ENCODE assay signal across 13 mouse cellular contexts in the genomic region with DNA sequence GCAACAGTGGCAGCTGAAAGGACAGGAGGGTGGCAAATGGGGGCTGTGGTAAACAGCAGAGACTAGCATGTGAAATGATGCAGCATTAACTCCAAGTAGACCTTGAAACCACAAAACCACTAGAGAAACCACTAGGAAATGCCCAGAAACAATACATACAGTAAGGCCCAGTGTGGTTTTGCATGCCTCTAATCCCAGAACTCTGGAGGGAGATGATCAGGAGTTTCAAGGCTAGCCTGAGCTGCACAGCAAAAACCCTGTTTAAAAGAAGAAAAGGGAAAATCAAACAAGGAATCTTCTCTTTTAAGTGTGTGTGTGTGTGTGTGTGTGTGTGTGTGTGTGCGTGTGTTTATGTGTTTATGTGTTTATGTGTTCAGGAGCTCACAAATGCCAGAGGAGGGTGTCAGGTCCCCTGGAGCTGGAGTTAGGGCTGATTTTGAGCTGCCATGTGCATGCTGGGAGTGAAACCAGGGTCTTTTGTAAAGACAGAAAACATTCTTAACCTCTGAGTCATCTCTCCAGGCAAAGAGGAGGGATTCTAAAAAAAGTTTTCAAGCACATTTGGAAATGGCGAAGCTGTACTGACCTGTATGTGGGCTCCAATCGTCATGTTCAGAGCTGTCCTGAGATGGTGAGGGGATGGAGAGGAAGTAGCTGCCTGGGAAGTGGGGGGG. TPM values are rescaled to one million over a fixed set of nuclear protein-coding genes. Genes with fewer than 3 reads are reported as not detected.
A peak's percentile ranks its signal among the peaks of the same experiment; 100 is the strongest.
DNase-seq lines count a peak whose midpoint lies in the region; ATAC-seq and TF ChIP-seq lines count a peak whose summit lies in the region.
"Had no signal": no experiment of that assay in that cellular context is flagged by ENCODE, and none has a peak within 500 bp of the region (broad histone marks: within the 10 kb centered on the region; RNA-seq: fewer than 3 reads in every experiment).

No protein-coding gene starts in this region.

- no peak overlapping the region for H3K4me3 ChIP-seq in heart, embryonic 12.5 days
- H3K4me3 ChIP-seq in midbrain, embryonic 10.5 days, result no peak overlapping the region
- H3K4me3 ChIP-seq in midbrain, postnatal 0 days (ENCODE audit: low read depth, low read length), result no peak overlapping the region
- H3K4me3 ChIP-seq in embryonic facial prominence, embryonic 13.5 days, result no peak overlapping the region

- no peak overlapping the region for H3K4me2 ChIP-seq in heart, embryonic 12.5 days
- no peak overlapping the region for H3K4me2 ChIP-seq in midbrain, postnatal 0 days (ENCODE audit: low read depth, low read length, poor library complexity, severe bottlenecking)
- H3K4me2 ChIP-seq in embryonic facial prominence, embryonic 13.5 days, result no peak overlapping the region

- H3K27ac ChIP-seq in heart, embryonic 12.5 days (ENCODE audit: poor library complexity, severe bottlenecking), result peak overlapping the region; percentile 31
- peak overlapping the region; percentile 71 for H3K27ac ChIP-seq in midbrain, embryonic 10.5 days (replicated peaks)
- no peak overlapping the region for H3K27ac ChIP-seq in midbrain, postnatal 0 days (ENCODE audit: low read depth, low read length)
- peak overlapping the region; percentile 51; the same call in 1 of the 2 replicates for H3K27ac ChIP-seq in embryonic facial prominence, embryonic 13.5 days
- H3K27ac ChIP-seq: liver, embryonic 14.5 days had no signal

- no peak for DNase-seq in heart, postnatal 4 days
- no peak for DNase-seq in midbrain, embryonic 10.5 days (ENCODE audit: low spot score)
- no peak for DNase-seq in midbrain, postnatal 0 days (ENCODE audit: low spot score)
- DNase-seq in thymus, postnatal 25 days, result no peak
- DNase-seq: cerebellum, adult 8-10 months; kidney, postnatal 4 days; thymus, adult 18-20 months had no signal

- no peak overlapping the region for H3K9ac ChIP-seq in heart, embryonic 12.5 days
- H3K9ac ChIP-seq in midbrain, postnatal 0 days (replicated peaks; ENCODE audit: low read length, poor library complexity, severe bottlenecking), result no peak overlapping the region
- no peak overlapping the region for H3K9ac ChIP-seq in embryonic facial prominence, embryonic 13.5 days
- H3K9ac ChIP-seq: liver, embryonic 14.5 days had no signal

- WGBS in heart, embryonic 12.5 days, result 30% methylated on average over 3 of the region's 3 CpGs
- 70% methylated on average over 3 of the region's 3 CpGs for WGBS in midbrain, embryonic 10.5 days
- WGBS in midbrain, postnatal 0 days, result 64% methylated on average over 3 of the region's 3 CpGs
- WGBS in embryonic facial prominence, embryonic 13.5 days, result 21% methylated on average over 3 of the region's 3 CpGs

- ATAC-seq in heart, embryonic 12.5 days (ENCODE audit: insufficient number of reproducible peaks, low FRiP score), result peak; percentile 23; the same call in 1 of the 2 replicates
- ATAC-seq in midbrain, postnatal 0 days (ENCODE audit: low FRiP score), result no peak
- no peak for ATAC-seq in embryonic facial prominence, embryonic 13.5 days (ENCODE audit: insufficient number of reproducible peaks, insufficient read depth, low FRiP score, low TSS enrichment, low read depth)
- ATAC-seq in activated CD4-positive, CD25-positive, alpha-beta regulatory T cell, adult 4 months, result no peak
- ATAC-seq in megakaryocyte-erythroid progenitor cell, adult 5-6 weeks (replicated peaks; ENCODE audit: low FRiP score, low TSS enrichment, poor library complexity, severe bottlenecking), result no peak
- ATAC-seq: inflammation-experienced regulatory T-cells, adult 6 months had no signal

- TF ChIP-seq CTCF in midbrain, postnatal 0 days (IDR thresholded peaks at IDR 0.05), result no peak

- no peaks in the 10 kb centered on the region for H3K36me3 ChIP-seq in heart, embryonic 12.5 days
- no peaks in the 10 kb centered on the region for H3K36me3 ChIP-seq in midbrain, embryonic 10.5 days
- H3K36me3 ChIP-seq in midbrain, postnatal 0 days (ENCODE audit: insufficient read depth, low read length), result no peaks in the 10 kb centered on the region
- H3K36me3 ChIP-seq in embryonic facial prominence, embryonic 13.5 days, result no peaks in the 10 kb centered on the region

- peaks cover 51% of the 10 kb centered on the region for H3K4me1 ChIP-seq in heart, embryonic 12.5 days (replicated peaks)
- H3K4me1 ChIP-seq in midbrain, embryonic 10.5 days, result peaks cover 25% of the 10 kb centered on the region
- H3K4me1 ChIP-seq in midbrain, postnatal 0 days (ENCODE audit: insufficient read depth, low read length), result no peaks in the 10 kb centered on the region
- H3K4me1 ChIP-seq in embryonic facial prominence, embryonic 13.5 days, result peaks cover 38% of the 10 kb centered on the region

- H3K9me3 ChIP-seq in heart, embryonic 12.5 days (replicated peaks), result no peaks in the 10 kb centered on the region
- no peaks in the 10 kb centered on the region for H3K9me3 ChIP-seq in midbrain, embryonic 10.5 days (replicated peaks)
- H3K9me3 ChIP-seq in midbrain, postnatal 0 days (ENCODE audit: low read length), result no peaks in the 10 kb centered on the region
- H3K9me3 ChIP-seq in embryonic facial prominence, embryonic 13.5 days, result no peaks in the 10 kb centered on the region

- no peaks in the 10 kb centered on the region for H3K27me3 ChIP-seq in heart, embryonic 12.5 days (replicated peaks)
- H3K27me3 ChIP-seq in midbrain, embryonic 10.5 days (ENCODE audit: low read depth, poor library complexity, severe bottlenecking), result no peaks in the 10 kb centered on the region
- no peaks in the 10 kb centered on the region for H3K27me3 ChIP-seq in midbrain, postnatal 0 days (ENCODE audit: insufficient read depth, low read length)
- no peaks in the 10 kb centered on the region for H3K27me3 ChIP-seq in embryonic facial prominence, embryonic 13.5 days

RNA-seq across cellular contexts. Expression of a gene that starts 50.1 kb away (rescaled TPM):
- polyA plus RNA-seq in heart, embryonic 12.5 days (2016; fragmentation: Nextera tagmentation; extraction: Ambion mirVana), result 3.3 and 3.5 TPM in 2 replicates
- 10 to 100 TPM; 14.6 to 15.8 TPM for total RNA-seq in heart, postnatal 4 days (2021)
- polyA plus RNA-seq in midbrain, embryonic 10.5 days (2016; fragmentation: Nextera tagmentation; extraction: Ambion mirVana), result 1.7 and 2.5 TPM in 2 replicates
- 33.7 and 38.1 TPM in 2 replicates for total RNA-seq in midbrain, postnatal 0 days (2014; rRNA removed)
- polyA plus RNA-seq in midbrain, postnatal 0 days (2015; fragmentation: Nextera tagmentation; extraction: Ambion mirVana), result 2.6 and 3.2 TPM in 2 replicates
- 3.3 and 3.6 TPM in 2 replicates for polyA plus RNA-seq in embryonic facial prominence, embryonic 13.5 days (2015; fragmentation: Nextera tagmentation; extraction: Ambion mirVana)
- polyA plus RNA-seq in activated CD4-positive, CD25-positive, alpha-beta regulatory T cell, adult 4 months (2017; shearing (Covaris generic)), result 1 to 10 TPM; 2.9 to 3.8 TPM
- total RNA-seq in megakaryocyte-erythroid progenitor cell, adult 5-6 weeks (2014; fragmentation: Nextera tagmentation), result 5.4 and 11.9 TPM in 2 replicates
- 10.6 and 13.6 TPM in 2 replicates for total RNA-seq in megakaryocyte-erythroid progenitor cell, adult 5-6 weeks (2017)

RNA-seq across cellular contexts. Expression of a gene that starts 58.1 kb away (rescaled TPM):
- polyA plus RNA-seq in heart, embryonic 12.5 days (2016; fragmentation: Nextera tagmentation; extraction: Ambion mirVana), result 222 and 233 TPM in 2 replicates
- total RNA-seq in heart, postnatal 4 days (2021), result 10 to 100 TPM; 67.1 to 82.1 TPM
- 253 and 339 TPM in 2 replicates for polyA plus RNA-seq in midbrain, embryonic 10.5 days (2016; fragmentation: Nextera tagmentation; extraction: Ambion mirVana)
- total RNA-seq in midbrain, postnatal 0 days (2014; rRNA removed), result 230 and 291 TPM in 2 replicates
- 227 and 257 TPM in 2 replicates for polyA plus RNA-seq in midbrain, postnatal 0 days (2015; fragmentation: Nextera tagmentation; extraction: Ambion mirVana)
- polyA plus RNA-seq in embryonic facial prominence, embryonic 13.5 days (2015; fragmentation: Nextera tagmentation; extraction: Ambion mirVana), result 339 and 403 TPM in 2 replicates
- 10 to 100 TPM; 81.8 to 88.3 TPM for polyA plus RNA-seq in activated CD4-positive, CD25-positive, alpha-beta regulatory T cell, adult 4 months (2017; shearing (Covaris generic))
- 45.0 and 45.9 TPM in 2 replicates for total RNA-seq in megakaryocyte-erythroid progenitor cell, adult 5-6 weeks (2014; fragmentation: Nextera tagmentation)
- total RNA-seq in megakaryocyte-erythroid progenitor cell, adult 5-6 weeks (2017), result 45.1 and 57.4 TPM in 2 replicates
